Mouse (Mus musculus) kidney, embryonic 16.5 days (tissue): Measurements from ENCODE around the gene Acox2. TPM values are rescaled to one million over a fixed set of nuclear protein-coding genes. Genes with fewer than 3 reads are reported as not detected.
"Not testable (repeated sequence)": the region's sequence is repeated elsewhere in the genome, so short reads cannot be mapped to it uniquely, and the experiment has no call there.

Source experiments
- ATAC-seq: fragments of 200-750 bp; cut with Nextera tagmentation; 2 replicates; pipeline ENCODE4 v1.8.0; 2017; ENCODE audit warnings: moderate TSS enrichment; ENCODE audit not compliant: low FRiP score, low TSS enrichment
- H3K27ac ChIP-seq: fragments of 300-500 bp; sonication (generic); 2 replicates; pipeline ENCODE4 v1.5.1; 2014; ENCODE audit warnings: low read length
- H3K27me3 ChIP-seq: fragments of 300-500 bp; sonication (generic); 2 replicates; pipeline ENCODE4 v1.6.1; 2014; ENCODE audit warnings: low read length, control low read depth, mixed read lengths; ENCODE audit not compliant: insufficient read depth
- H3K36me3 ChIP-seq: fragments of 300-500 bp; sonication (generic); 2 replicates; pipeline ENCODE4 v1.6.1; 2014; ENCODE audit warnings: low read length, control low read depth, mixed read lengths; ENCODE audit not compliant: insufficient read depth
- H3K4me1 ChIP-seq: fragments of 300-500 bp; sonication (generic); 2 replicates; pipeline ENCODE4 v1.6.1; 2014; ENCODE audit warnings: low read length, control low read depth, mixed read lengths; ENCODE audit not compliant: insufficient read depth
- H3K4me2 ChIP-seq: fragments of 300-500 bp; sonication (generic); replicated peaks from 2 replicates; pipeline ENCODE4 v1.6.1; 2014; ENCODE audit warnings: low read depth, low read length
- H3K4me3 ChIP-seq: fragments of 300-500 bp; sonication (generic); 2 replicates; pipeline ENCODE4 v1.5.1; 2014; ENCODE audit warnings: mild to moderate bottlenecking, low read length
- H3K9ac ChIP-seq: fragments of 300-500 bp; sonication (generic); replicated peaks from 2 replicates; pipeline ENCODE4 v1.6.1; 2014; ENCODE audit warnings: low read length
- H3K9me3 ChIP-seq: fragments of 300-500 bp; sonication (generic); 2 replicates; pipeline ENCODE4 v1.6.1; 2016; ENCODE audit warnings: low read length, control low read depth
- WGBS: fragments of 180-500 bp; shearing (Covaris S2); extraction: QIAGEN DNeasy Blood & Tissue Kit; methylation state at CpG from one replicate; pipeline ENCODE4 v1.1.7; 2014; 5-methylcytosine and 5-hydroxymethylcytosine counted together
- polyA plus RNA-seq: library from polyadenylated mRNA; unstranded; fragments of >200 nt; fragmentation: Nextera tagmentation; extraction: Ambion mirVana; gene quantifications from 2 replicates; pipeline ENCODE4 v1.2.1, GENCODE M21; 2015

Gene Acox2
- polyA plus RNA-seq, 1 experiment from 2014 or later, result 2.0 TPM

- ATAC-seq, result no peak; the same call in 1 of the 2 replicates
These were observed 24.6 kb upstream of the Acox2 start for GRCm38 (mm10) chr14:8283784-8284183.

GRCm38 (mm10) chr14:8271281-8271680 lies 12.1 kb upstream of the Acox2 start:
- WGBS, result 89% methylated on average over 8 of the region's 8 CpGs
- not testable (repeated sequence) for H3K9ac ChIP-seq, H3K4me3 ChIP-seq, H3K4me1 ChIP-seq, H3K27me3 ChIP-seq, ATAC-seq, H3K9me3 ChIP-seq, H3K4me2 ChIP-seq, H3K27ac ChIP-seq, H3K36me3 ChIP-seq

More at GRCm38 (mm10) chr14:8283784-8284183, 24.6 kb upstream of the Acox2 start:
- Histone ChIP-seq H3K27ac (no peak overlapping the region), H3K36me3 (no peaks in the 10 kb centered on the region), H3K9ac (no peak overlapping the region), H3K4me2 (no peak overlapping the region), H3K9me3 (no peaks in the 10 kb centered on the region), H3K4me3 (no peak overlapping the region), H3K27me3 (no peaks in the 10 kb centered on the region), H3K4me1 (no peaks in the 10 kb centered on the region)

GRCm38 (mm10) chr14:8264378-8264777 lies 5.2 kb upstream of the Acox2 start:
- ATAC-seq, result no peak
- 96% methylated on average over 1 of the region's 1 CpGs for WGBS
- no peaks in the 10 kb centered on the region for H3K27me3 ChIP-seq

GRCm38 (mm10) chr14:8262242-8262641 lies 3.1 kb upstream of the Acox2 start:
- Histone ChIP-seq H3K27ac (no peak overlapping the region), H3K9me3 (no peaks in the 10 kb centered on the region), H3K4me1 (no peaks in the 10 kb centered on the region), H3K36me3 (no peaks in the 10 kb centered on the region), H3K27me3 (no peaks in the 10 kb centered on the region), H3K4me3 (no peak overlapping the region), H3K9ac (no peak overlapping the region), H3K4me2 (no peak overlapping the region)
- ATAC-seq, result no peak
- 64% methylated on average over 1 of the region's 1 CpGs for WGBS

More at GRCm38 (mm10) chr14:8264378-8264777, 5.2 kb upstream of the Acox2 start:
- no peaks in the 10 kb centered on the region for H3K36me3 ChIP-seq
- H3K4me1 ChIP-seq, result no peaks in the 10 kb centered on the region
- no peaks in the 10 kb centered on the region for H3K9me3 ChIP-seq
- H3K27ac ChIP-seq, result no peak overlapping the region
- H3K9ac ChIP-seq, result no peak overlapping the region
- no peak overlapping the region for H3K4me3 ChIP-seq
- H3K4me2 ChIP-seq, result no peak overlapping the region

GRCm38 (mm10) chr14:8260214-8260613 lies 1.1 kb upstream of the Acox2 start:
- Histone ChIP-seq H3K36me3 (no peaks in the 10 kb centered on the region), H3K9me3 (no peaks in the 10 kb centered on the region), H3K27ac (no peak overlapping the region), H3K4me1 (no peaks in the 10 kb centered on the region), H3K4me3 (no peak overlapping the region), H3K27me3 (no peaks in the 10 kb centered on the region), H3K9ac (no peak overlapping the region), H3K4me2 (no peak overlapping the region)
- WGBS, result 74% methylated on average over 5 of the region's 5 CpGs
- no peak for ATAC-seq

DNA sequence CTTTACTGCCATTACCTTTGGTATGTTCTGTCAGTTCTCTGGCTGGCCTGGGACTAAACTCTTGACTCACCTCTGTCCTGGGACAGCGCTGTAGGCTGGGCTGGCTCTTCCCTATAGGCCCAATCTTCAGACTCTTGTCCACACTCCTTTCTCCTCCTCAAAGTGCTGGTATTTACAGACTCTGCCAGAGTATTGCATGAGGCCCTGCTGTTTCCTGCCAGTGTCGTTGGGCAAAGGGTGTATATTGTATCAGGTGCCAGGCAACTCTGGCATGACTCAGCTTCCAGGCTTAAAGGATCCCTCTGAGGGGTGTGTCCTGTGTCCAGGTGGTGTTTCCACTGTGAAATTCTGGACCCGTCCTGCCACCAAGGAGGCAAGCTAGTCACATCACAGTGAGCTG lies 401 bp downstream of the Acox2 start:
- ATAC-seq, result no peak
- WGBS, result 75% methylated on average over 3 of the region's 3 CpGs

DNA sequence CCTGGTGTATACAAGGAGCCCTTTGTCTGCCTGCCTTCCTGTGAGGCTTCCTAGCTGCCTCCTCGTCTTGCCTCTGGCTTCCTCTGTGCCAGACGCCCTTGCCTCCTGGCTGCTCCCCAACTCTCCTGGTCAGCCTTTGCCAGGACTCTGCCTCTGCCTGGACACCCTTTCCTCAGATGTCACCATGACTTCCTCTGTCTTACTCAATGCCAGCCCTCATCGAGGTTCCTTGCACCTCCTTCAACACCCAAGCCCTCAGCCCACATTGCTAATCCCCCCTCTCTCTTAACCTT lies 872 bp downstream of the Acox2 start:
- Histone ChIP-seq H3K9me3 (no peaks in the 10 kb centered on the region), H3K27ac (no peak overlapping the region), H3K9ac (no peak overlapping the region), H3K4me1 (no peaks in the 10 kb centered on the region), H3K4me3 (no peak overlapping the region), H3K27me3 (no peaks in the 10 kb centered on the region), H3K4me2 (no peak overlapping the region), H3K36me3 (no peaks in the 10 kb centered on the region)
- ATAC-seq, result no peak
- WGBS, result 47% methylated on average over 3 of the region's 3 CpGs

More for the DNA sequence above, 401 bp downstream of the Acox2 start:
- no peaks in the 10 kb centered on the region for H3K4me1 ChIP-seq
- H3K36me3 ChIP-seq, result no peaks in the 10 kb centered on the region
- no peak overlapping the region for H3K27ac ChIP-seq
- no peaks in the 10 kb centered on the region for H3K27me3 ChIP-seq
- no peak overlapping the region for H3K9ac ChIP-seq
- no peak overlapping the region for H3K4me2 ChIP-seq
- H3K9me3 ChIP-seq, result no peaks in the 10 kb centered on the region
- no peak overlapping the region for H3K4me3 ChIP-seq

DNA sequence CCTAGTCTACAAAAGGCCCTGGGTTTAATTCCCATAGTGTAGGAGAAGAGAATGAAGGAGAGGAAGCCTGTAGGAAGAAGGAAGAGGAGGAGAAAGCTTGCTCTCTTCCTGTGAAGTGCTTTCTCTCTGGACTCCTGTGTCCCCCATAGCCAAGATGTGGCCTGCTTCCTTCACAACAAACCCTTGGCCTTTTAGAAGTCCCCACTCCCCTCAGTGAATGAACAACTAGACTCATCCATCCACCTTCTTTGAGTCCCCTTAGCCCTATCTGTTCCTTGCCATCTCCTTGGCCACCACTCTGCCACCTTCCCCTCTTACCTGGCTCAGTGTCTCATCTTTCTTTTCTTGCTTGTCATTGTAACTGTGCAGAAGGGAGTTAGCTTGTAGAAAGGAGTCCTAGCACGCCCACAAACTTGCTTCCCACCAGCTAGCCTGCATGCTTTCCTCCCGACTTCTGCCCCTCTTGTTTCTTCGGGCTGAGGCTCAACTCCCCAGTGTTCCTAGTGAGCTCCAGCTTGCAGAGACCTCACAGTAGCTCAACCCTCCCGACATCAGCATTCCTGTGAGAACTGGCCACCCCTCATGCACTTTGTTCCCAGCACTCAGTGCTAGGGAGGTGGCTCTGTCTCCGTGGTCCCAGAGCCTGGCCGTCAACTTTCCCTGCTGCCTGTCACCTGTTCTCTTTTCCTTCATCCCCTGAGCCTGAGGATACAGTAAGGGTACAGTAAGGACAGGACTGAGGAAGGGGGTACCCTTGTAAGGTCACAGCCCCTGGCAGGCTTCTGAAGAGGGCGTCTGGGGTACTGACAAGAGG lies 1.4 kb downstream of the Acox2 start:
- Histone ChIP-seq H3K9ac (no peak overlapping the region; the same call in 1 of the 2 replicates), H3K27ac (no peak overlapping the region), H3K4me1 (no peaks in the 10 kb centered on the region), H3K4me3 (no peak overlapping the region), H3K9me3 (no peaks in the 10 kb centered on the region), H3K36me3 (no peaks in the 10 kb centered on the region), H3K4me2 (no peak overlapping the region), H3K27me3 (no peaks in the 10 kb centered on the region)
- WGBS, result 49% methylated on average over 7 of the region's 7 CpGs
- ATAC-seq, result no peak

DNA sequence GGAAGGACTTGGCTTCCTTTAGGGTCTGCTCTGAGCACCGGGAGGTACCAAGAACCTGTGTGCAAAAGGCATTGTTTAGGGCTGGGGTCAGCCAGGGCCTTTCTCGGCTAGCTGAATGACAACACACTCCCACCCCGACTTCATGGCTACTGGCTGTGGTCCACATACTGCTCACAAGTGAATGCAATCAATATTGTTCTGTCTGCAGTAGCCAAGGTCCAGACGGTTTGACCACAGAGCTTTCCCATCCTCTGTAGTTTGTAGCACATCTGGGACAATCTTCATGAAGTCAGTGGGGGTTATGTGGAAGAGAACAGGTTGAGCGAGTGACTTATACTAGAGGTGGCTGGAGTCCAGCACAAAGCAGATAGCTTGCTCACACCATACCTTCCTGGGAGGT lies 2.3 kb downstream of the Acox2 start:
- no peak for ATAC-seq
- H3K36me3 ChIP-seq, result no peaks in the 10 kb centered on the region
- no peaks in the 10 kb centered on the region for H3K4me1 ChIP-seq
- no peak overlapping the region for H3K9ac ChIP-seq
- no peaks in the 10 kb centered on the region for H3K27me3 ChIP-seq
- H3K4me2 ChIP-seq, result no peak overlapping the region
- 56% methylated on average over 5 of the region's 5 CpGs for WGBS
- no peaks in the 10 kb centered on the region for H3K9me3 ChIP-seq
- H3K27ac ChIP-seq, result no peak overlapping the region
- no peak overlapping the region for H3K4me3 ChIP-seq

DNA sequence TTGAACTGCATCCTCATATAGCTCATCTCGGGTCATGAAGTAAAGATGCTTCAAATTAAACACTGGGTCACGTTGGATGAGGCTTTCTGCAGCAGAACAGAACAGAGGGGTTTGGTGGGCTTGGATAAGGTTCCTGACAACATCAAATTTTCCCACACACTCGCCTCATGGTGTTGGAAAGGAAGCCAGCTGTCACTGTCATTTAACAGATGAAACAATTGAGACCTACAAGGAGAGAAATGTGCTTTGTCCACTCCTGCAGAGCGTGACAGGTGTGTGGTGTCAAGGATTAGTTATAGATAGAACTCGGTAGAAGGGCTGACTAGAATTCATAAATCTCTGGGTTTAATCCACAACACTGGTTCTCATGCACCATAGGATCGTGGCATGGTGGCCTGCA lies 3.1 kb downstream of the Acox2 start:
- 61% methylated on average over 6 of the region's 6 CpGs for WGBS
- ATAC-seq, result no peak
- Histone ChIP-seq H3K9me3 (no peaks in the 10 kb centered on the region), H3K4me3 (no peak overlapping the region), H3K27ac (no peak overlapping the region), H3K4me2 (no peak overlapping the region), H3K36me3 (no peaks in the 10 kb centered on the region), H3K9ac (no peak overlapping the region), H3K27me3 (no peaks in the 10 kb centered on the region), H3K4me1 (no peaks in the 10 kb centered on the region)
